Mouse (Mus musculus): ENCODE results near the gene Rnf144b. TPM values are rescaled to one million over a fixed set of nuclear protein-coding genes. Genes with fewer than 3 reads are reported as not detected.

Rnf144b gene
- polyA plus RNA-seq, 1 experiment from 2014 or later, result 0.73 TPM

GRCm38 (mm10) chr13:47111185-47111584 lies 11.3 kb upstream of the Rnf144b start:
- peaks cover 2% of the 10 kb centered on the region; the same call in 1 of the 2 replicates for H3K4me1 ChIP-seq (replicated peaks; ENCODE audit: control insufficient read depth, insufficient read depth, low read length)
- H3K27me3 ChIP-seq (ENCODE audit: control insufficient read depth, insufficient read depth, low read length), result no peaks in the 10 kb centered on the region
- DNase-seq (ENCODE audit: low spot score), result no peak
- no peak overlapping the region for H3K9ac ChIP-seq (ENCODE audit: low read length)
- no peak overlapping the region for H3K4me3 ChIP-seq (ENCODE audit: low read depth, low read length)
- H3K27ac ChIP-seq (ENCODE audit: low read depth, low read length), result no peak overlapping the region
- no peaks in the 10 kb centered on the region for H3K36me3 ChIP-seq (ENCODE audit: control insufficient read depth, insufficient read depth, low read length)
- no peak for ATAC-seq (replicated peaks; ENCODE audit: low FRiP score)
- H3K4me2 ChIP-seq (ENCODE audit: low read depth, low read length, severe bottlenecking), result no peak overlapping the region
- no peaks in the 10 kb centered on the region for H3K9me3 ChIP-seq (ENCODE audit: control insufficient read depth, low read length)
- 89% methylated on average over 3 of the region's 3 CpGs for WGBS

GRCm38 (mm10) chr13:47112056-47112455 lies 10.4 kb upstream of the Rnf144b start:
- ATAC-seq (replicated peaks; ENCODE audit: low FRiP score), result no peak
- no peak overlapping the region for H3K4me2 ChIP-seq (ENCODE audit: low read depth, low read length, severe bottlenecking)
- 87% methylated on average over 3 of the region's 3 CpGs for WGBS

GRCm38 (mm10) chr13:47112924-47113323 lies 9.5 kb upstream of the Rnf144b start:
- no peaks in the 10 kb centered on the region for H3K36me3 ChIP-seq (ENCODE audit: control insufficient read depth, insufficient read depth, low read length)
- 75% methylated on average over 3 of the region's 3 CpGs for WGBS
- ATAC-seq (replicated peaks; ENCODE audit: low FRiP score) (no peak), DNase-seq (ENCODE audit: low spot score) (no peak)
- H3K27me3 ChIP-seq (ENCODE audit: control insufficient read depth, insufficient read depth, low read length), result no peaks in the 10 kb centered on the region
- no peak overlapping the region for H3K9ac ChIP-seq (ENCODE audit: low read length)
- no peaks in the 10 kb centered on the region for H3K9me3 ChIP-seq (ENCODE audit: control insufficient read depth, low read length)
- H3K4me3 ChIP-seq (ENCODE audit: low read depth, low read length), result no peak overlapping the region
- no peak overlapping the region for H3K4me2 ChIP-seq (ENCODE audit: low read depth, low read length, severe bottlenecking)
- no peaks in the 10 kb centered on the region for H3K4me1 ChIP-seq (replicated peaks; ENCODE audit: control insufficient read depth, insufficient read depth, low read length)
- H3K27ac ChIP-seq (ENCODE audit: low read depth, low read length), result no peak overlapping the region

More at GRCm38 (mm10) chr13:47112056-47112455, 10.4 kb upstream of the Rnf144b start:
- DNase-seq (ENCODE audit: low spot score), result no peak
- Histone ChIP-seq H3K9me3 (ENCODE audit: control insufficient read depth, low read length) (no peaks in the 10 kb centered on the region), H3K9ac (ENCODE audit: low read length) (no peak overlapping the region), H3K36me3 (ENCODE audit: control insufficient read depth, insufficient read depth, low read length) (no peaks in the 10 kb centered on the region), H3K27me3 (ENCODE audit: control insufficient read depth, insufficient read depth, low read length) (no peaks in the 10 kb centered on the region), H3K27ac (ENCODE audit: low read depth, low read length) (no peak overlapping the region), H3K4me1 (replicated peaks; ENCODE audit: control insufficient read depth, insufficient read depth, low read length) (no peaks in the 10 kb centered on the region; the same call in 1 of the 2 replicates), H3K4me3 (ENCODE audit: low read depth, low read length) (no peak overlapping the region)

GRCm38 (mm10) chr13:47116000-47116399 lies 6.5 kb upstream of the Rnf144b start:
- DNase-seq (ENCODE audit: low spot score), result no peak
- no peak for ATAC-seq (replicated peaks; ENCODE audit: low FRiP score)
- WGBS, result 85% methylated on average over 3 of the region's 3 CpGs
- H3K4me2 ChIP-seq (ENCODE audit: low read depth, low read length, severe bottlenecking), result no peak overlapping the region
- H3K4me1 ChIP-seq (replicated peaks; ENCODE audit: control insufficient read depth, insufficient read depth, low read length), result no peaks in the 10 kb centered on the region
- no peak overlapping the region for H3K27ac ChIP-seq (ENCODE audit: low read depth, low read length)
- no peaks in the 10 kb centered on the region for H3K36me3 ChIP-seq (ENCODE audit: control insufficient read depth, insufficient read depth, low read length)
- H3K9ac ChIP-seq (ENCODE audit: low read length), result no peak overlapping the region
- no peak overlapping the region for H3K4me3 ChIP-seq (ENCODE audit: low read depth, low read length)
- H3K9me3 ChIP-seq (ENCODE audit: control insufficient read depth, low read length), result no peaks in the 10 kb centered on the region
- no peaks in the 10 kb centered on the region for H3K27me3 ChIP-seq (ENCODE audit: control insufficient read depth, insufficient read depth, low read length)

- no peak overlapping the region for H3K9ac ChIP-seq (ENCODE audit: low read length)
- H3K9me3 ChIP-seq (ENCODE audit: control insufficient read depth, low read length), result no peaks in the 10 kb centered on the region
- H3K36me3 ChIP-seq (ENCODE audit: control insufficient read depth, insufficient read depth, low read length), result no peaks in the 10 kb centered on the region
- H3K27ac ChIP-seq (ENCODE audit: low read depth, low read length), result no peak overlapping the region
- ATAC-seq (replicated peaks; ENCODE audit: low FRiP score) (no peak), DNase-seq (ENCODE audit: low spot score) (no peak)
- WGBS, result 34% methylated on average over 12 of the region's 12 CpGs
- no peak overlapping the region for H3K4me2 ChIP-seq (ENCODE audit: low read depth, low read length, severe bottlenecking)
- H3K4me3 ChIP-seq (ENCODE audit: low read depth, low read length), result no peak overlapping the region
- H3K27me3 ChIP-seq (ENCODE audit: control insufficient read depth, insufficient read depth, low read length), result peaks cover 17% of the 10 kb centered on the region
- peaks cover 7% of the 10 kb centered on the region for H3K4me1 ChIP-seq (replicated peaks; ENCODE audit: control insufficient read depth, insufficient read depth, low read length)
Observed at GRCm38 (mm10) chr13:47121333-47121889, 1.0 kb upstream of the Rnf144b start.

- no peak overlapping the region for H3K4me3 ChIP-seq (ENCODE audit: low read depth, low read length)
- no peak overlapping the region for H3K4me2 ChIP-seq (ENCODE audit: low read depth, low read length, severe bottlenecking)
- DNase-seq (ENCODE audit: low spot score) (no peak), ATAC-seq (replicated peaks; ENCODE audit: low FRiP score) (no peak)
- WGBS, result 41% methylated on average over 3 of the region's 3 CpGs
- H3K9me3 ChIP-seq (ENCODE audit: control insufficient read depth, low read length), result no peaks in the 10 kb centered on the region
- H3K27me3 ChIP-seq (ENCODE audit: control insufficient read depth, insufficient read depth, low read length), result peaks cover 17% of the 10 kb centered on the region
- H3K36me3 ChIP-seq (ENCODE audit: control insufficient read depth, insufficient read depth, low read length), result no peaks in the 10 kb centered on the region
- peaks cover 7% of the 10 kb centered on the region for H3K4me1 ChIP-seq (replicated peaks; ENCODE audit: control insufficient read depth, insufficient read depth, low read length)
- no peak overlapping the region for H3K27ac ChIP-seq (ENCODE audit: low read depth, low read length)
- H3K9ac ChIP-seq (ENCODE audit: low read length), result no peak overlapping the region
Observed at GRCm38 (mm10) chr13:47124449-47124848, 2.0 kb downstream of the Rnf144b start.

GRCm38 (mm10) chr13:47124986-47125385 lies 2.5 kb downstream of the Rnf144b start:
- no peak for DNase-seq (ENCODE audit: low spot score)
- Histone ChIP-seq H3K36me3 (ENCODE audit: control insufficient read depth, insufficient read depth, low read length) (no peaks in the 10 kb centered on the region), H3K9me3 (ENCODE audit: control insufficient read depth, low read length) (no peaks in the 10 kb centered on the region), H3K27me3 (ENCODE audit: control insufficient read depth, insufficient read depth, low read length) (peaks cover 17% of the 10 kb centered on the region), H3K4me2 (ENCODE audit: low read depth, low read length, severe bottlenecking) (no peak overlapping the region), H3K4me3 (ENCODE audit: low read depth, low read length) (no peak overlapping the region), H3K27ac (ENCODE audit: low read depth, low read length) (no peak overlapping the region), H3K9ac (ENCODE audit: low read length) (no peak overlapping the region), H3K4me1 (replicated peaks; ENCODE audit: control insufficient read depth, insufficient read depth, low read length) (peaks cover 7% of the 10 kb centered on the region)
- ATAC-seq (replicated peaks; ENCODE audit: low FRiP score), result no peak
- WGBS, result 87% methylated on average over 6 of the region's 6 CpGs

- Histone ChIP-seq H3K27me3 (ENCODE audit: control insufficient read depth, insufficient read depth, low read length) (peaks cover 17% of the 10 kb centered on the region), H3K4me2 (ENCODE audit: low read depth, low read length, severe bottlenecking) (no peak overlapping the region), H3K4me3 (ENCODE audit: low read depth, low read length) (no peak overlapping the region), H3K9ac (ENCODE audit: low read length) (no peak overlapping the region), H3K36me3 (ENCODE audit: control insufficient read depth, insufficient read depth, low read length) (no peaks in the 10 kb centered on the region), H3K27ac (ENCODE audit: low read depth, low read length) (no peak overlapping the region), H3K9me3 (ENCODE audit: control insufficient read depth, low read length) (no peaks in the 10 kb centered on the region), H3K4me1 (replicated peaks; ENCODE audit: control insufficient read depth, insufficient read depth, low read length) (peaks cover 7% of the 10 kb centered on the region)
- 82% methylated on average over 5 of the region's 5 CpGs for WGBS
- ATAC-seq (replicated peaks; ENCODE audit: low FRiP score) (no peak), DNase-seq (ENCODE audit: low spot score) (no peak)
Observed at GRCm38 (mm10) chr13:47125595-47125994, 3.1 kb downstream of the Rnf144b start.

GRCm38 (mm10) chr13:47129090-47129489 lies 6.6 kb downstream of the Rnf144b start:
- Histone ChIP-seq H3K4me1 (replicated peaks; ENCODE audit: control insufficient read depth, insufficient read depth, low read length) (no peaks in the 10 kb centered on the region), H3K36me3 (ENCODE audit: control insufficient read depth, insufficient read depth, low read length) (no peaks in the 10 kb centered on the region), H3K27me3 (ENCODE audit: control insufficient read depth, insufficient read depth, low read length) (no peaks in the 10 kb centered on the region), H3K9ac (ENCODE audit: low read length) (no peak overlapping the region), H3K4me3 (ENCODE audit: low read depth, low read length) (no peak overlapping the region), H3K4me2 (ENCODE audit: low read depth, low read length, severe bottlenecking) (no peak overlapping the region), H3K27ac (ENCODE audit: low read depth, low read length) (no peak overlapping the region), H3K9me3 (ENCODE audit: control insufficient read depth, low read length) (no peaks in the 10 kb centered on the region)
- no peak for ATAC-seq (replicated peaks; ENCODE audit: low FRiP score)
- 67% methylated on average over 4 of the region's 4 CpGs for WGBS
- DNase-seq (ENCODE audit: low spot score), result no peak

Measured in forebrain, embryonic 11.5 days (tissue).